Mouse (Mus musculus) testis, adult 2 months (tissue): ENCODE results near the gene Kcnip1.

Experiments
- CTCF ChIP-seq: fragments of 200-500 bp; IDR thresholded peaks from 2 replicates; pipeline ENCODE4 v1.5.1; 2012; ENCODE audit warnings: low read depth, mild to moderate bottlenecking, inconsistent platforms, low read length, moderate library complexity; ENCODE audit not compliant: control insufficient read depth, insufficient read depth, insufficient replicate concordance
- POLR2A ChIP-seq: fragments of 200-500 bp; IDR thresholded peaks from 2 replicates; pipeline ENCODE4 v1.6.1; 2012; ENCODE audit warnings: low read depth, mild to moderate bottlenecking, inconsistent platforms, low read length, moderate library complexity; ENCODE audit not compliant: control insufficient read depth

DNA sequence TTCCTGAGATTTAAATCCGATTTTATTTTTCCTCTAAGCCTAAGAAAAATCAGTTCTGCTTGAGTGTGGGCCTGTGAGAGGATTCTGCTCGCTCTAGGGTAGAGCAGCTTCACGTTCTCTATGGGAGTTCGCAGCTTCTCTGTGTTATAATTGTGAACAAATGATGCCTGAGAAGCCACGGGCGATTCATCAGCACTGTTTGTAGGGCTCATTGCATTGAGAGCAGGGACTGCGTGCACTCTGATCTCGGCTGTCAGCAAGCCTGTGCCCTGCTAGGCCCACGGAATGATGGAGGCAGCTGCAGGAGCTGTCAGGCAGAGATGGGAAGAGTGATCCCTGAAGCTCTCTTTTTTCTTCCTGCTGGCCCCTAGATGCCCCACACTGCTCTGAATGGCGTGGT, 5.3 kb upstream of the Kcnip1 start:
- no peak for TF ChIP-seq CTCF
- TF ChIP-seq POLR2A, result no peak
